9 mouse cellular contexts compared by ENCODE assay signal in genomic region chr10:70109974-70110373, GRCm38 (mm10). TPM values are rescaled to one million over a fixed set of nuclear protein-coding genes. Genes with fewer than 3 reads are reported as not detected.
DNase-seq lines count a peak whose midpoint lies in the region; ATAC-seq and TF ChIP-seq lines count a peak whose summit lies in the region.
"Had no signal": no experiment of that assay in that cellular context is flagged by ENCODE, and none has a peak within 500 bp of the region (broad histone marks: within the 10 kb centered on the region; RNA-seq: fewer than 3 reads in every experiment).

No protein-coding gene starts in this region.

- H3K9ac ChIP-seq in kidney, embryonic 15.5 days, result no peak overlapping the region
- peak overlapping the region; percentile 15; the same call in 1 of the 2 replicates for H3K9ac ChIP-seq in ES-E14 (ENCODE audit: insufficient read depth, low read depth, low read length, poor library complexity, severe bottlenecking)
- no peak overlapping the region for H3K9ac ChIP-seq in liver, embryonic 14.5 days (replicated peaks)
- H3K9ac ChIP-seq in midbrain, postnatal 0 days (replicated peaks; ENCODE audit: low read length, poor library complexity, severe bottlenecking), result no peak overlapping the region
- H3K9ac ChIP-seq: forebrain, embryonic 15.5 days had no signal

- no peak overlapping the region for H3K4me2 ChIP-seq in kidney, embryonic 15.5 days
- H3K4me2 ChIP-seq in liver, embryonic 14.5 days (ENCODE audit: low read depth), result no peak overlapping the region; the same call in 1 of the 2 replicates
- H3K4me2 ChIP-seq in midbrain, postnatal 0 days (ENCODE audit: low read depth, low read length, poor library complexity, severe bottlenecking), result no peak overlapping the region
- H3K4me2 ChIP-seq: forebrain, embryonic 15.5 days had no signal

- DNase-seq in kidney, adult 9 months, result no peak
- DNase-seq in ES-E14 (ENCODE audit: low read depth, low spot score), result peak; percentile 75
- DNase-seq in liver, embryonic 14.5 days (ENCODE audit: low read depth in 3 of 3, low spot score in 3 of 3), result no peak
- DNase-seq in embryo, embryonic 10 days (ENCODE audit: low spot score), result no peak
- no peak for DNase-seq in midbrain, postnatal 0 days (ENCODE audit: low spot score)
- DNase-seq: cerebellum, adult 9-10 months had no signal

- H3K27me3 ChIP-seq in kidney, embryonic 15.5 days, result no peaks in the 10 kb centered on the region
- no peaks in the 10 kb centered on the region for H3K27me3 ChIP-seq in liver, embryonic 14.5 days (ENCODE audit: control insufficient read depth, insufficient read depth, low read length)
- H3K27me3 ChIP-seq in midbrain, postnatal 0 days (ENCODE audit: insufficient read depth, low read length), result no peaks in the 10 kb centered on the region
- H3K27me3 ChIP-seq: forebrain, embryonic 15.5 days had no signal

- no peak for TF ChIP-seq EP300 in liver, embryonic 14.5 days (IDR thresholded peaks at IDR 0.05; ENCODE audit: low read depth)

- no peak for TF ChIP-seq CTCF in liver, embryonic 14.5 days (IDR thresholded peaks at IDR 0.05; ENCODE audit: low read depth)
- TF ChIP-seq CTCF in midbrain, postnatal 0 days (IDR thresholded peaks at IDR 0.05), result no peak

- peaks cover 42% of the 10 kb centered on the region for H3K4me1 ChIP-seq in kidney, embryonic 15.5 days
- peaks cover 13 to 45% of the 10 kb centered on the region in 2 experiments for H3K4me1 ChIP-seq in ES-E14 (ENCODE audit: control insufficient read depth in 2 of 2, insufficient read depth in 2 of 2, low read length in 2 of 2, poor library complexity in 1 of 2)
- H3K4me1 ChIP-seq in liver, embryonic 14.5 days (replicated peaks; ENCODE audit: control insufficient read depth in 2 of 2, insufficient read depth in 2 of 2, low read length in 1 of 2), result peaks cover 14 to 22% of the 10 kb centered on the region in 2 experiments
- H3K4me1 ChIP-seq in midbrain, postnatal 0 days (ENCODE audit: insufficient read depth, low read length), result no peaks in the 10 kb centered on the region; the same call in 1 of the 2 replicates
- H3K4me1 ChIP-seq: forebrain, embryonic 15.5 days had no signal

- H3K36me3 ChIP-seq in kidney, embryonic 15.5 days, result peaks cover 12% of the 10 kb centered on the region
- peaks cover 15% of the 10 kb centered on the region for H3K36me3 ChIP-seq in ES-E14 (ENCODE audit: control insufficient read depth, insufficient read depth, low read length, poor library complexity, severe bottlenecking)
- no peaks in the 10 kb centered on the region for H3K36me3 ChIP-seq in liver, embryonic 14.5 days (replicated peaks; ENCODE audit: control insufficient read depth, insufficient read depth, low read depth)
- no peaks in the 10 kb centered on the region for H3K36me3 ChIP-seq in midbrain, postnatal 0 days (ENCODE audit: insufficient read depth, low read length)
- H3K36me3 ChIP-seq: forebrain, embryonic 15.5 days had no signal

- H3K4me3 ChIP-seq in kidney, embryonic 15.5 days (replicated peaks), result no peak overlapping the region
- peak overlapping the region in 1 of 2 experiments; percentile 50; a peak in 3 of 4 replicates for H3K4me3 ChIP-seq in ES-E14 (ENCODE audit: insufficient read depth in 1 of 2, low read depth in 1 of 2, low read length in 2 of 2, poor library complexity in 1 of 2, severe bottlenecking in 1 of 2)
- no peak overlapping the region for H3K4me3 ChIP-seq in liver, embryonic 14.5 days (ENCODE audit: insufficient read depth in 1 of 2, low read depth in 2 of 2, low read length in 2 of 2)
- no peak overlapping the region for H3K4me3 ChIP-seq in midbrain, postnatal 0 days (ENCODE audit: low read depth, low read length)
- H3K4me3 ChIP-seq: forebrain, embryonic 15.5 days had no signal

- in situ Hi-C loops in ES-E14 (cut with MboI; ENCODE audit: low sequenced_read_pairs in 2 of 2, unreplicated experiment in 2 of 2), result no loop called here

- 38% methylated on average over 5 of the region's 5 CpGs for WGBS in kidney, embryonic 15.5 days
- WGBS in liver, embryonic 14.5 days (ENCODE audit: insufficient replicate concordance), result 29% methylated on average over 5 of the region's 5 CpGs
- WGBS in midbrain, postnatal 0 days, result 82% methylated on average over 5 of the region's 5 CpGs

- H3K9me3 ChIP-seq in kidney, embryonic 15.5 days (replicated peaks), result no peaks in the 10 kb centered on the region
- H3K9me3 ChIP-seq in ES-E14 (ENCODE audit: control insufficient read depth, insufficient read depth, low read depth, low read length), result no peaks in the 10 kb centered on the region
- H3K9me3 ChIP-seq in liver, embryonic 14.5 days (ENCODE audit: control insufficient read depth, low read length), result no peaks in the 10 kb centered on the region
- H3K9me3 ChIP-seq in midbrain, postnatal 0 days (ENCODE audit: low read length), result no peaks in the 10 kb centered on the region
- H3K9me3 ChIP-seq: forebrain, embryonic 15.5 days had no signal

- H3K27ac ChIP-seq in kidney, embryonic 15.5 days, result 0 out of 2 replicates have a peak overlapping the region, but pooled peaks have one; percentile 18
- peak overlapping the region; percentile 25; the same call in 1 of the 2 replicates for H3K27ac ChIP-seq in ES-E14 (ENCODE audit: insufficient read depth, low read depth, low read length, poor library complexity, severe bottlenecking)
- H3K27ac ChIP-seq in liver, embryonic 14.5 days, result no peak overlapping the region
- no peak overlapping the region for H3K27ac ChIP-seq in midbrain, postnatal 0 days (ENCODE audit: low read depth, low read length)
- H3K27ac ChIP-seq: forebrain, embryonic 15.5 days had no signal

- ATAC-seq in kidney, embryonic 15.5 days (replicated peaks; ENCODE audit: low FRiP score), result peak; percentile 87; the same call in 1 of the 2 replicates
- ATAC-seq in common myeloid progenitor, adult 5-6 weeks (replicated peaks; ENCODE audit: low read depth, poor library complexity, severe bottlenecking), result peak; percentile 64
- ATAC-seq in liver, embryonic 14.5 days (ENCODE audit: insufficient read depth), result peak; percentile 89
- no peak for ATAC-seq in midbrain, postnatal 0 days (ENCODE audit: low FRiP score)
- ATAC-seq: forebrain, embryonic 15.5 days had no signal

TF ChIP-seq in ES-E14, 5 proteins besides CTCF, POLR2A, EP300 and RAD21:
- no peak for TF ChIP-seq CHD2 (IDR thresholded peaks at IDR 0.05; ENCODE audit: low read depth, low read length)
- no peak for TF ChIP-seq ZNF384 (IDR thresholded peaks at IDR 0.05; ENCODE audit: low read depth, low read length)
- no peak for TF ChIP-seq ZC3H11A (IDR thresholded peaks at IDR 0.05; ENCODE audit: borderline replicate concordance, low read depth, low read length)
- TF ChIP-seq MAFK (IDR thresholded peaks at IDR 0.05; ENCODE audit: insufficient read depth, low read depth, low read length), result no peak
- TF ChIP-seq HCFC1 (IDR thresholded peaks at IDR 0.05; ENCODE audit: borderline replicate concordance, insufficient read depth, low read length), result no peak

RNA-seq across cellular contexts. Expression of gene Ccdc6, which starts 13.1 kb away (rescaled TPM):
- 22.5 and 22.9 TPM in 2 replicates for polyA plus RNA-seq in kidney, embryonic 15.5 days (2015; fragmentation: Nextera tagmentation; extraction: Ambion mirVana)
- 21.3 and 24.0 TPM in 2 replicates for total RNA-seq in ES-E14 (2012; rRNA removed)
- total RNA-seq in common myeloid progenitor, adult 5-6 weeks (2017), result 24.3 and 29.0 TPM in 2 replicates
- 6.7 and 8.3 TPM in 2 replicates for polyA plus RNA-seq in liver, embryonic 14.5 days (2012; rRNA removed)
- 9.5 and 10.7 TPM in 2 replicates for polyA plus RNA-seq in liver, embryonic 14.5 days (2014; fragmentation: Nextera tagmentation; extraction: Ambion mirVana)
- total RNA-seq in midbrain, postnatal 0 days (2014; rRNA removed), result 43.7 and 45.5 TPM in 2 replicates
- polyA plus RNA-seq in midbrain, postnatal 0 days (2015; fragmentation: Nextera tagmentation; extraction: Ambion mirVana), result 26.6 and 28.0 TPM in 2 replicates

Comparison
In these comparisons a context has a peak if more than half of its experiments do, and no peak if none do; other contexts are left out.
1. H3K27ac ChIP-seq: peak in kidney, embryonic 15.5 days (single experiment) and ES-E14 (single experiment); none in liver, embryonic 14.5 days (single experiment) and midbrain, postnatal 0 days (single experiment).